Mouse (Mus musculus) cortical plate, adult 2 months (tissue): ENCODE measurements around the gene Eif4h.

Experiments used
- CTCF ChIP-seq: fragments of 200-500 bp; IDR thresholded peaks from 2 replicates; pipeline ENCODE4 v1.5.1; 2011; ENCODE audit warnings: mild to moderate bottlenecking, control low read depth, low read length; ENCODE audit not compliant: insufficient read depth; ENCODE audit errors: extremely low read depth
- POLR2A ChIP-seq: fragments of 200-500 bp; IDR thresholded peaks from 2 replicates; pipeline ENCODE4 v1.6.1; 2011; ENCODE audit warnings: mild to moderate bottlenecking, low read length, control low read depth; ENCODE audit not compliant: insufficient read depth; ENCODE audit errors: extremely low read depth

DNA sequence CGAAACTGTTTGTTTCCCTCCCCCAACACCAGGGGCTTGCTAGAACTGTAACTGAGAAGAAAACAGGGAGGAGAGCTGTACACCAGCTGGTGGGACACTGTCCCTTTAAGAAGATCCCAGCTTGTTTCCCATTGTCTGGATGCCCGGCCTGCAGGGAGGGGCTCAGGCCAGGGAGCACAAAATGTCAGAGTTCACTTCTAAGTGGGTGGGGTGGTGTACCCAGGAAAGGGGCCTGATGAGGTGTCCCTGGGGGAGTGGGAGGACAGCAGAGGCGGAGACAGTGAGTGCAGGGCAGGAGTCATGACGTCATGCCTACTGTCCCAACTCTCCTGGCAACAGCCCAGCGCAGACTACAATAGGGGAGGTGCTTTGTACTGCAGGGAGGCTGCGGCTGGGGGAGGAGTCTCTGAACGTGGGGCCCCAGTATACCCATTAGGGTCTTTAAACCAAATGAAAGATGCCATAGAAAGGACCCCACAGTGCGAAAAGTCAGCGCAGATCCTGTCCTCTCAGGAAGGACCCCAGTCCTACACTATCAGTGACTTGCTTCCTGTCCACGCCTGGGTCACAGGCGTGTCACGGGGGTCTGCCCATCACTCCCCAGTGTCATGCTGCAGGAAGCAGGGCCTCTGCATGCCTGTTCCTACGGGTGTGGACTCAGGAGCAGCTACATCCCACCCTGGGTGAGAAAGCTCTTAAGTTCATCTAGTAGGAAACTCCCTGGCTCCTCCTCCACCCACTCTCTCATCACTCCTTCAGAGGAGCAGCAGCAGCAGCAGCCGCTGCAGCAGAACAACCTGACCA, 36.9 kb upstream of the Eif4h start:
- TF ChIP-seq CTCF = no peak
- TF ChIP-seq POLR2A = no peak
